Mouse (Mus musculus): ENCODE data around the gene Cd36. TPM values are rescaled to one million over a fixed set of nuclear protein-coding genes. Genes with fewer than 3 reads are reported as not detected.
"Not testable (repeated sequence)": the region's sequence is repeated elsewhere in the genome, so short reads cannot be mapped to it uniquely, and the experiment has no call there.

The Cd36 gene
- polyA plus RNA-seq (2016; fragmentation: Nextera tagmentation; extraction: Ambion mirVana): 2.6 and 3.0 TPM in 2 replicates

DNA sequence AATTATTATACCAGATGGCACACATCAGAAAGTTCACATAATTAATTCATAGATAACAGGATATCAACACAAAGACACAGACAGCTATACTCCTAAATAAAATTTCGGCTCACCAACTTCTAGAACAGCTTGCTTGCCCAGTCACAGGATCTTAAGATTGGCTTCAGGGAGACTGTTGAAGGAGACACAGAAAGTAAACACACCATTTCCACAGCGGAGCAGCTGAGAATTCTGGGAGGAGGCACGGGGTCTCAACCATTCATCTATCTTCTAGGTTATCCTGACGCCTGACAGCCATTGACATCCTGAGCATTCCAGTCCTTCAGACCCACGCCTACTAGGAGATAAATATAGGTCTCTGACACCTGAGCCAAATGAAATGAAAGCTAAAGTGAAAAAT, at the start of gene Cd36:
Gene Cd36 (minus strand): TSS at position 204 of the 400 bp plus-strand sequence.
- WGBS: 68% methylated on average over 5 of the region's 5 CpGs
- H3K36me3 ChIP-seq: no peaks in the 10 kb centered on the region
- no peak for ATAC-seq (ENCODE audit: low FRiP score, low read depth)
- H3K27me3 ChIP-seq: no peaks in the 10 kb centered on the region
- no peak within 1 kb of the TSS for H3K4me2 ChIP-seq (replicated peaks)
- no peaks in the 10 kb centered on the region for H3K4me1 ChIP-seq
- H3K9me3 ChIP-seq: no peaks in the 10 kb centered on the region
- no peak within 1 kb of the TSS for H3K4me3 ChIP-seq
- no peak within 1 kb of the TSS for H3K9ac ChIP-seq (replicated peaks)
- H3K27ac ChIP-seq (replicated peaks): no peak within 1 kb of the TSS

DNA sequence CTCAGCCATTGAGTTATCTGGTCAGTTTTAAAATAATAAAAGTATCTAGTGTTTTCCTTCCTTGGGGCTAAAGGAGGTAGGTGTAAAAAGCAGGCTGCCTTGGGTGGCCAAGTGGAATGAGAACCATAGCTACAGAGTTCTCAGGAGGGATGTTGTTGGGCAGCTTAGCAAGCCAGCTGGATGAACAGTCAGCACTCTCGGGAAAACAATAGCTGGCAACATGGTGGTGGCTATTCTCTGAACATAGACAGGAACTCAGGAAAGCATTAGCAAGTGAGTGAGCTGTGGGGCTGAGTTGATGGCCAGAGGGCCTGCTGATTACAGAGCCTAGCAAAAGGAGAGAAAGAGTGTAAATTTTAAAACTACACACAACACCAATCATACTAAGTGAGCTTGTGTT, 45.9 kb upstream of the Cd36 start:
- no peak overlapping the region for H3K4me2 ChIP-seq (replicated peaks)
- H3K9me3 ChIP-seq: no peaks in the 10 kb centered on the region
- H3K36me3 ChIP-seq: no peaks in the 10 kb centered on the region
- H3K4me1 ChIP-seq: no peaks in the 10 kb centered on the region
- H3K9ac ChIP-seq (replicated peaks): no peak overlapping the region
- 62% methylated on average over 1 of the region's 1 CpGs for WGBS
- no peak for ATAC-seq (ENCODE audit: low FRiP score, low read depth)
- H3K4me3 ChIP-seq: no peak overlapping the region
- no peak overlapping the region for H3K27ac ChIP-seq (replicated peaks)
- H3K27me3 ChIP-seq: no peaks in the 10 kb centered on the region

DNA sequence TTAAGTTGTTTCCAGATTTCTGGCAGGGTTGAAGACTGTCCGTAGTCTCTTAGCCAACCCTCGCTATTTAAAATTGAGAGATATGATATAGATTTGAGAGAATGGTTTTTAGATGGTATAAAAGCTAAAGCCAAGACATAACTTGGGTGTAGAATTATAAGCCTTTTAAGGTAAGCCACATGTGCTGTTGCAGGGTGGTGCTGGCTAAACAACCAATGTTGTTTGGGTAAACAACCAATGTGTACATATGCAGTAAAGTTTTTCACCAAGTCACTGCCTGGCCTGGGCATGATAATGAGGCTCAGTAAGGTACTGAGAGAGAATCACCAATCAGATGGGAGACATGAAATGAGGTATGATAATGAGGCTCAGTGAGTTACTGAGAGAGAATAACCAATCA, 43.0 kb upstream of the Cd36 start:
- not testable (repeated sequence) for ATAC-seq (ENCODE audit: low FRiP score, low read depth); H3K4me1 ChIP-seq; H3K27ac ChIP-seq (replicated peaks); H3K9ac ChIP-seq (replicated peaks); H3K27me3 ChIP-seq; H3K36me3 ChIP-seq; H3K9me3 ChIP-seq; H3K4me3 ChIP-seq; H3K4me2 ChIP-seq (replicated peaks)
- WGBS: 94% methylated on average over 2 of the region's 2 CpGs

DNA sequence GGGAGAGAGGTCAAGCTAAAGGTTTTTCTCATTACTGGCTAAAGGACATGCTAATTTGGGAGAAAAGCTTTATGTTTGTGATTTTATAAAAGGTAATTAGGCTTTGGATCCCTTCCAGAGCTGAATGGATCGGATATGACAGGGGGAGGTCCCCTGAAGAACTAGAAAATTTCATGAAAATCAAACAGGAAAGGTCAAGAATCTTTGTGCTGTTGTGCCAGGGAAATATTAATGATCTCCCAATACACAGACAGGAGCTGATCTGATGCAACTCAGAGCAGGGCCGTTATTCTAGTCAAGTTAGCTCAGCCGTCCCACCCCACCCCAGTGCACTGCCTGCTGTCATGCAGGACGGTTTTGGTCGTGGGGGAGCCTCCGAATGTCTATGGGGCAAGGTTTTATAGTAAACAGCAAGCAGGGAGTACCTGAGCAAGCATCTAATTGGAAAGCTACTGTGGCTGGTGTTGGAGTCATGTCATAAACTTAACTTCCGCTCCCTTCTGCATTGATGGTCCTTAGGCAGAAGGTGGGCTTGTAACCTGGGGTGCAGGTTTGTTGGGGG, 40.5 kb upstream of the Cd36 start:
- Histone ChIP-seq H3K9me3 (no peaks in the 10 kb centered on the region), H3K36me3 (no peaks in the 10 kb centered on the region), H3K4me3 (no peak overlapping the region), H3K4me1 (no peaks in the 10 kb centered on the region), H3K9ac (replicated peaks) (no peak overlapping the region), H3K27ac (replicated peaks) (no peak overlapping the region), H3K27me3 (no peaks in the 10 kb centered on the region), H3K4me2 (replicated peaks) (no peak overlapping the region)
- no peak for ATAC-seq (ENCODE audit: low FRiP score, low read depth)
- 65% methylated on average over 7 of the region's 7 CpGs for WGBS

DNA sequence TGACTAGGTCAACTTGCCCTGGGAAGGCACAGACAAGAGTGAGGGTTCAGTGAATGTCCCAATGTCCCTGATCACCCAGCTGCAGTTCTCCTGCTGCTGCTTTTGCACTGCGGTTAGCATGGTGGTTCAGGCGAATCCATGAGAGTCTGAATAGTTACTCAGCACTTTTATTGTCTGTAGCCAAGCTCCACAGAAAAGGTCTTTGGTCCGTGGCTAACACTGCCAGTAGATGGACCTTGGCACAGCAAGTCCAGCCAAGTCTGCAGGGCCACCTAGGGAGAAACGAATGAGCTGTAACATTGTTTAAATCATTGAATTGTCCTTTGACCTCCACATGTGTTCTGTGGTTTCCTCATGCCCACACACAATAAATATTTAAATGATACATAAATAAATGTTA, 39.9 kb upstream of the Cd36 start:
- H3K27me3 ChIP-seq: no peaks in the 10 kb centered on the region
- 42% methylated on average over 4 of the region's 4 CpGs for WGBS
- no peaks in the 10 kb centered on the region for H3K4me1 ChIP-seq

DNA sequence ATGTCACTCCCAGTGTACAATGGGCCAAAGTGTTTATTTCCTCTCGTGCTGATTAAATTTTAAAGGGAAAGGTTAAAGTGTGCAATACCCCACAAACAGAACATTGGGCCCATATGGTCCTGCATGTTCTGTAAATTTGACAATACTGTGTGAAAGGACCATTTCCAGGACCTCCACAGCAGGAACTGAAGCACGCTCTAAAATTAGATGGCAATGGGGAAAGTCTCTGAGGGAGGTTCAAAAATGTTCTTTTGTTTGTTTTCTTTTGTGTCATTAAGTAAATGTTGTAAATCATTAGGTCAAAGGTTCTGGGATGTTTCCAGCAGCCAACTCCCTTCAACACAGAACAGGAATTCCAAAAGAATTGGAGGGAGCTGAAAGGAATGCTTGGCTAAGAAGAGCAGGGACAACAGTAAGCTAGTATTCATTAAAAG, 35.5 kb upstream of the Cd36 start:
- Histone ChIP-seq H3K27me3 (no peaks in the 10 kb centered on the region), H3K36me3 (no peaks in the 10 kb centered on the region), H3K27ac (replicated peaks) (no peak overlapping the region), H3K9me3 (no peaks in the 10 kb centered on the region), H3K4me2 (replicated peaks) (no peak overlapping the region), H3K4me1 (no peaks in the 10 kb centered on the region), H3K9ac (replicated peaks) (no peak overlapping the region), H3K4me3 (no peak overlapping the region)
- WGBS: 71% methylated on average over 2 of the region's 2 CpGs
- no peak for ATAC-seq (ENCODE audit: low FRiP score, low read depth)

More for the DNA sequence above, 39.9 kb upstream of the Cd36 start:
- ATAC-seq (ENCODE audit: low FRiP score, low read depth): no peak
- Histone ChIP-seq H3K27ac (replicated peaks) (no peak overlapping the region), H3K9ac (replicated peaks) (no peak overlapping the region), H3K9me3 (no peaks in the 10 kb centered on the region), H3K4me2 (replicated peaks) (no peak overlapping the region), H3K36me3 (no peaks in the 10 kb centered on the region), H3K4me3 (no peak overlapping the region)

DNA sequence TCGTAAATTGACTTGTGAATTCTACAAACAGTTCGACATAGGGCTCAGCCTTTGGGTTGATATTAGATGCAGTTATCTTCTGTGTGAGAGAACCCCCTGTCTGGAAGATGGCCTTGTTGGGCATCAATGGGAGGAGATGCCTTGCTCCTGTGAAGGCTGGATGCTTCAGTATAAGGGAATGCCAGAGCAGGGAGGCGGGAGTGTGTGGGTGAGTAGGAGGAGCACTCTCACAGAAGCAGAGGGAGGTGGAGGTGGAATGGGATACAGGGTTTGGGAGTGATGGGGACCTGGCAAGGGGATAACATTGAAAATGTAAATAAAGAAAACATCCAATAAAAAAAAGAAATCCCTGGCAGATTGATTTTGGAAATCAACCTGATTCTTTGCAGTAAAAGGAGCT, 35.0 kb upstream of the Cd36 start:
- H3K4me1 ChIP-seq: no peaks in the 10 kb centered on the region

DNA sequence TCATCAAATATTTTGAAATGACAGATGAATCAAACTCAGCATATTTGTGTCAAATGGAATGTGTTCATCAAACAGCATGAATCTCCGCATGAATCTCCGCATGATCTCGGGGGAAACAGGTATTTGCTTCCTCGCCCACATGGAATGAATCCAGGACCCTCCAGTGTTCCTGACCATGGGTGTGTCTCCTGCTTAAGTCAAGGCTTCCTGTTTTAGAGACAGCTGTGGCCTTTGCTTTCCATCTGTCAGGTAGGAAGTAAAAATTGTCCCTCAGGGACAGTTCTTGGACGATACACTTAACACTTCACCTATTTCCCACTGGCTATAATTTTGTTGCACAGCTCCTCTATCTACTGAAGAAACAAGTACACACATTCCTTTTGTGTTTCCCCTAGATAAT, 30.4 kb upstream of the Cd36 start:
- H3K4me2 ChIP-seq (replicated peaks): no peak overlapping the region
- no peaks in the 10 kb centered on the region for H3K36me3 ChIP-seq
- WGBS: 89% methylated on average over 5 of the region's 5 CpGs
- no peak overlapping the region for H3K9ac ChIP-seq (replicated peaks)
- H3K27ac ChIP-seq (replicated peaks): no peak overlapping the region
- no peaks in the 10 kb centered on the region for H3K27me3 ChIP-seq
- H3K4me3 ChIP-seq: no peak overlapping the region
- H3K9me3 ChIP-seq: no peaks in the 10 kb centered on the region
- no peaks in the 10 kb centered on the region for H3K4me1 ChIP-seq
- ATAC-seq (ENCODE audit: low FRiP score, low read depth): no peak

More for the DNA sequence above, 35.0 kb upstream of the Cd36 start:
- no peak for ATAC-seq (ENCODE audit: low FRiP score, low read depth)
- Histone ChIP-seq H3K4me2 (replicated peaks) (no peak overlapping the region), H3K27ac (replicated peaks) (no peak overlapping the region), H3K4me3 (no peak overlapping the region), H3K36me3 (no peaks in the 10 kb centered on the region), H3K27me3 (no peaks in the 10 kb centered on the region), H3K9me3 (no peaks in the 10 kb centered on the region), H3K9ac (replicated peaks) (no peak overlapping the region)
- WGBS: 85% methylated on average over 3 of the region's 3 CpGs

DNA sequence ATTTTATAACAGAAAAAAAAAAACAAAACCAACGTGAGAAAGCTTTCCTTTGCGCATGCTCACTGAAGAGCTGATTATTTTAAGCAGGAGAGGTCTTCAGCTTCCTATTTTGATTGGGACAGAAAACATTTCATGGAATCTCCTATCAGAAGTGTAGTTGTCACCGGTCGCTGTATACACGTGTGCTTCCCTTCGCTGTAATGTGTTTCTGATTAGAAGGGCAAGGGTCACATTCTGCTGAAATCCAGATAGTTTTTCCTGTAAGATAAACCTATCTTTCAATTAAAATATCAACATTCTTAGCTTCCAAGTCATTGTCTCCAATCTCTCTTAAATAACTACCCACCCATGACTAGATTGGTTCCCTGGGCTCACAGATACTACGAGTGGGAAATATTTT, 16.2 kb upstream of the Cd36 start:
- ATAC-seq (ENCODE audit: low FRiP score, low read depth): no peak
- Histone ChIP-seq H3K36me3 (no peaks in the 10 kb centered on the region), H3K4me1 (no peaks in the 10 kb centered on the region), H3K4me3 (no peak overlapping the region), H3K27me3 (no peaks in the 10 kb centered on the region), H3K27ac (replicated peaks) (no peak overlapping the region), H3K9me3 (no peaks in the 10 kb centered on the region), H3K9ac (replicated peaks) (no peak overlapping the region), H3K4me2 (replicated peaks) (no peak overlapping the region)
- 78% methylated on average over 7 of the region's 7 CpGs for WGBS

DNA sequence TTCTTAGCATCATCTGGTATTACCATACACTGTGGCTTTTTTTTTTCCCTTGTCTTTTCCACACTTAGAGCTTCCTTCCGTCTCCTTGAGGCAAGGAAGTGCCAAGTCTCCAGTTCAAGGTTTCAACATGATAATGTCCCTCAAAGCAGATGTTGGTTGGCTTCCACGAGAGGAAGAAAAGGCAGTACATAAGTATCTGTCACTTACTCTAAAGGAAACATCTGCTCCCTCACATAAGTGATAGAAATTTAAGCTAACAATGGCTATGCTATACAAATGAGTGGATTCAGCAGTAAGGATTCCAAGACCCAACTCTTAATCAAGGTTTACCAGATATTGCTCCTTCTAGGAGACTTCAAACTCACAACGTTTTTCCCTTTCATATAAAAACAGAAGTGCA, 10.3 kb upstream of the Cd36 start:
- no peaks in the 10 kb centered on the region for H3K4me1 ChIP-seq
- ATAC-seq (ENCODE audit: low FRiP score, low read depth): no peak
- H3K9me3 ChIP-seq: no peaks in the 10 kb centered on the region
- H3K9ac ChIP-seq (replicated peaks): no peak overlapping the region
- 71% methylated on average over 3 of the region's 3 CpGs for WGBS
- no peak overlapping the region for H3K4me3 ChIP-seq
- no peaks in the 10 kb centered on the region for H3K27me3 ChIP-seq
- H3K4me2 ChIP-seq (replicated peaks): no peak overlapping the region
- no peak overlapping the region for H3K27ac ChIP-seq (replicated peaks)
- no peaks in the 10 kb centered on the region for H3K36me3 ChIP-seq

DNA sequence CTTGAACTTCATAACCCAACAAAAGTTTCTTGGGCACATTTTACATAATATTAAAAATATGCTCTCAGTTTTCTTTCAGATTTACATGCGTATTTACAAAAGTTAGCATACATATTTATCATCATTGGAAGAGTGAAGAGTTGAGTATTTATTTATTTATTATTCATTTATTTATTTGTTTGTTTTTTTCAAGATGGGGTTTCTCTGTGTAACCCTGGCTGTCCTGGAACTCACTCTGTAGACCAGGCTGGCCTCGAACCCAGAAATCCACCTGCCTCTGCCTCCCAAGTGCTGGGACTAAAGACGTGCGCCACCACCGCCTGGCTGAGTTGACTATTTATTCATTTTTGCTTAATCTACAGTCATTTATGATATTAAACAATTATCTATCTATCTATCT, 9.0 kb upstream of the Cd36 start:
- not testable (repeated sequence) for H3K9me3 ChIP-seq; H3K27ac ChIP-seq (replicated peaks); H3K4me3 ChIP-seq; H3K9ac ChIP-seq (replicated peaks); H3K4me1 ChIP-seq; H3K27me3 ChIP-seq; H3K4me2 ChIP-seq (replicated peaks); H3K36me3 ChIP-seq; ATAC-seq (ENCODE audit: low FRiP score, low read depth)
- WGBS: 89% methylated on average over 5 of the region's 5 CpGs

DNA sequence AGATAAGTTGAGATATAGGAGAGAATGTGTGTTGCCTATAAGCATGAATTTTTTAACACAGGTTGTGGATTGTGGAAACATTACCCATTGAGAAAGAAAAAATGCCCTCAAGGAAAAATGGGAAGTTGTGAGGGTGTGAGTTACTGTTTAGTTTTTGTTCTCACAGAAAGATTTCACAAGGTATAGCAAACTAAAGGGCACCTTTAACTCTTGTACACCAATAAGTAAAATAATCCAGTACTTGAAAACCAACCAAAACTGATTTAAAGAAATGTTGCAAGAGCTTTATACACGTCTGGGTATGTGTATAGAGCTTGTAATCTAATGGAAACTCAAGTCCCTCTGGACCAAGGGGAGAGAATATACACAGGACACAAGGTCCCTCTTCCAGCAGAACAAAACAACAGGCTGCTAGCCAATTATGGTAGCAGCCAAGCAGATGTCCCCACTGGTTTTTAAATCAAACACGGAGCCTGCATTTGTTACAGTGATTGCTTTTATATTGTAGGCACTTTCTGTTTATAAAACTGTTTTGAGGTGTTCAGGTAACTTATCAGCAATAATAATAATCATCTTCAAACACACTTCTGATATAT, 5.1 kb upstream of the Cd36 start:
- H3K36me3 ChIP-seq: no peaks in the 10 kb centered on the region
- no peak overlapping the region for H3K9ac ChIP-seq (replicated peaks)
- WGBS: 74% methylated on average over 2 of the region's 2 CpGs
- ATAC-seq (ENCODE audit: low FRiP score, low read depth): no peak
- no peak overlapping the region for H3K4me2 ChIP-seq (replicated peaks)
- H3K4me1 ChIP-seq: no peaks in the 10 kb centered on the region
- H3K4me3 ChIP-seq: no peak overlapping the region
- H3K9me3 ChIP-seq: no peaks in the 10 kb centered on the region
- H3K27me3 ChIP-seq: no peaks in the 10 kb centered on the region
- no peak overlapping the region for H3K27ac ChIP-seq (replicated peaks)

DNA sequence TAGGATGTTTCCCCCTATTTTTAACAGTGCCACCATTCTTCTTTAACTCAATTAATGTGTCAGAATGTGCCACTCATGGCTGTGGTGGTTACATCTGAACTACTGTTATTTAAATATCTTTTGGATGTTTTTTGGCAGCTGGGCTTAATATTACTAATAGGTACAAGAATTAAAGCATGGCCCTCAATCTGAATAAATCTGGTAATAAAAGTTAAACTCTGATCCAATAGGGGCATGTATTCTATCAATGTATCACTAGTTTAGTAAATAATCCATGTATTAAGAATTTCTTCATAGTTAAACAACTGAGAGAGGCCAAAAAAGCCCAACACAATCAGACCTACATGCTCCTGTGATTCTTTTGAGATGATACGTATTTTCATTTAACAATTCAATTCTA, 690 bp upstream of the Cd36 start:
- Histone ChIP-seq H3K4me3 (no peak overlapping the region), H3K9me3 (no peaks in the 10 kb centered on the region), H3K9ac (replicated peaks) (no peak overlapping the region), H3K36me3 (no peaks in the 10 kb centered on the region), H3K4me1 (no peaks in the 10 kb centered on the region), H3K27ac (replicated peaks) (no peak overlapping the region), H3K4me2 (replicated peaks) (no peak overlapping the region), H3K27me3 (no peaks in the 10 kb centered on the region)
- WGBS: 74% methylated on average over 1 of the region's 1 CpGs
- no peak for ATAC-seq (ENCODE audit: low FRiP score, low read depth)

Measured in midbrain, embryonic 12.5 days (tissue).